ENCODE assay signal across 17 mouse cellular contexts in the genomic region with DNA sequence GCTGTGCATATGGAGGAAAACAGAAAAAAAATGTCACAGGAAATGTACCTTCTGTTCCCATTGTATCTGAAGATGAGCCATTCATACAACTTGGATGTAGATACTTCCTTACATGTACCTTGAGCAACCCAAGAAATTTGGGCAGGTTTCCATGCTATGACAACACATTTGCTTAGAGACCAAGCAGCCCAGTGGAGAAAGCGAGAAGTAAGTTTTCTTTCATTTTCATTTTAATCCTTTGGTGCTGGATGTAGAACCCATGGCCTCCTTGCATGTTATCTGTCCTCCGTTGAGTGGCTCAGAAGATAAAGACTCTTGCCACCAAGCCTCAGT.
DNase-seq lines count a peak whose midpoint lies in the region; ATAC-seq and TF ChIP-seq lines count a peak whose summit lies in the region.
"Had no signal": no experiment of that assay in that cellular context is flagged by ENCODE, and none has a peak within 500 bp of the region (broad histone marks: within the 10 kb centered on the region; RNA-seq: fewer than 3 reads in every experiment).

No protein-coding gene starts in this region.

- no peaks in the 10 kb centered on the region for H3K36me3 ChIP-seq in heart, adult 2 months (ENCODE audit: control insufficient read depth, insufficient read depth, low read length)
- no peaks in the 10 kb centered on the region for H3K36me3 ChIP-seq in testis, adult 2 months (ENCODE audit: control insufficient read depth, insufficient read depth, low read length)
- H3K36me3 ChIP-seq: embryonic facial prominence, embryonic 13.5 days; heart, embryonic 13.5 days; hindbrain, embryonic 13.5 days; midbrain, embryonic 13.5 days had no signal

- peak; percentile 64 for ATAC-seq in megakaryocyte progenitor cell, adult 5-6 weeks (replicated peaks; ENCODE audit: poor library complexity)
- ATAC-seq: forebrain, embryonic 16.5 days; midbrain, embryonic 13.5 days had no signal

- no peaks in the 10 kb centered on the region for H3K27me3 ChIP-seq in heart, adult 2 months (ENCODE audit: control insufficient read depth, insufficient read depth, low read length)
- no peaks in the 10 kb centered on the region for H3K27me3 ChIP-seq in testis, adult 2 months (ENCODE audit: control insufficient read depth, insufficient read depth, low read length)
- H3K27me3 ChIP-seq: embryonic facial prominence, embryonic 13.5 days; heart, embryonic 13.5 days; hindbrain, embryonic 13.5 days; midbrain, embryonic 13.5 days had no signal

- DNase-seq in heart, adult 2 months: no peak
- no peak for DNase-seq in heart, adult 8-10 months (ENCODE audit: low spot score)
- DNase-seq in testis, postnatal 14 days (ENCODE audit: low spot score): no peak
- DNase-seq in thymus, postnatal 0 days (ENCODE audit: low spot score): no peak
- DNase-seq in adrenal gland, postnatal 25 days: no peak
- DNase-seq: cerebellum, postnatal 10 days; kidney, postnatal 4 days; layer of hippocampus, postnatal 36 days; right cerebral cortex, postnatal 14 days had no signal

- no peak for TF ChIP-seq EP300 in heart, adult 2 months (IDR thresholded peaks at IDR 0.05; ENCODE audit: insufficient read depth, low read depth, low read length)

- H3K27ac ChIP-seq in heart, adult 2 months: peak overlapping the region; percentile 1; the same call in 1 of the 2 replicates
- H3K27ac ChIP-seq in testis, adult 2 months (ENCODE audit: control insufficient read depth, insufficient read depth, low read depth, low read length): no peak overlapping the region
- H3K27ac ChIP-seq: embryonic facial prominence, embryonic 13.5 days; heart, embryonic 13.5 days; hindbrain, embryonic 13.5 days; midbrain, embryonic 13.5 days had no signal

- TF ChIP-seq POLR2A in heart, adult 2 months (IDR thresholded peaks at IDR 0.05; ENCODE audit: insufficient read depth, low read depth, low read length): no peak
- TF ChIP-seq POLR2A in testis, adult 2 months (IDR thresholded peaks at IDR 0.05; ENCODE audit: control insufficient read depth, low read depth, low read length): no peak

- no peak for TF ChIP-seq CTCF in heart, adult 2 months (IDR thresholded peaks at IDR 0.05)
- TF ChIP-seq CTCF in testis, adult 2 months (IDR thresholded peaks at IDR 0.05; ENCODE audit: control insufficient read depth, insufficient read depth, insufficient replicate concordance, low read depth, low read length): no peak

- no peak overlapping the region for H3K9ac ChIP-seq in heart, adult 2 months (ENCODE audit: low read depth, low read length)
- H3K9ac ChIP-seq: embryonic facial prominence, embryonic 13.5 days; heart, embryonic 13.5 days; hindbrain, embryonic 13.5 days; midbrain, embryonic 13.5 days had no signal

- no peak overlapping the region for H3K4me3 ChIP-seq in heart, adult 2 months
- peak overlapping the region; percentile 44; the same call in 1 of the 2 replicates for H3K4me3 ChIP-seq in testis, adult 2 months (ENCODE audit: control insufficient read depth, low read depth, low read length)
- H3K4me3 ChIP-seq: embryonic facial prominence, embryonic 13.5 days; heart, embryonic 13.5 days; hindbrain, embryonic 13.5 days; midbrain, embryonic 13.5 days; myocyte had no signal

- 80% methylated on average over 2 of the region's 2 CpGs for WGBS in heart, adult 2 months

- H3K4me1 ChIP-seq in heart, adult 2 months (ENCODE audit: control insufficient read depth, insufficient read depth, low read length): peaks cover 7% of the 10 kb centered on the region
- no peaks in the 10 kb centered on the region; the same call in 1 of the 2 replicates for H3K4me1 ChIP-seq in testis, adult 2 months (ENCODE audit: control insufficient read depth, insufficient read depth, low read length)

- H3K79me2 ChIP-seq in heart, adult 2 months (replicated peaks; ENCODE audit: control insufficient read depth, insufficient read depth, low read length): no peaks in the 10 kb centered on the region

- intact Hi-C loops in heart, adult 2 months (cut with DNase I): no loop called here
